Comparison of ENCODE assay signal across 8 mouse cellular contexts in genomic region chr9:62811516-62812121, GRCm38 (mm10). TPM values are rescaled to one million over a fixed set of nuclear protein-coding genes. Genes with fewer than 3 reads are reported as not detected.
A peak's percentile ranks its signal among the peaks of the same experiment; 100 is the strongest.
DNase-seq lines count a peak whose midpoint lies in the region; ATAC-seq and TF ChIP-seq lines count a peak whose summit lies in the region.

Fem1b (minus strand) TSS chr9:62811934.

- no peaks in the 10 kb centered on the region for H3K9me3 ChIP-seq in embryonic facial prominence, embryonic 14.5 days (ENCODE audit: control insufficient read depth, low read length)
- H3K9me3 ChIP-seq in limb, embryonic 14.5 days (ENCODE audit: control insufficient read depth, low read length): no peaks in the 10 kb centered on the region
- H3K9me3 ChIP-seq in midbrain, postnatal 0 days (ENCODE audit: low read length): no peaks in the 10 kb centered on the region

- no peaks in the 10 kb centered on the region for H3K36me3 ChIP-seq in embryonic facial prominence, embryonic 14.5 days (ENCODE audit: control insufficient read depth, insufficient read depth, low read length)
- no peaks in the 10 kb centered on the region for H3K36me3 ChIP-seq in limb, embryonic 14.5 days (ENCODE audit: control insufficient read depth, insufficient read depth, low read length)
- H3K36me3 ChIP-seq in midbrain, postnatal 0 days (ENCODE audit: insufficient read depth, low read length): no peaks in the 10 kb centered on the region

- DNase-seq in 3T3-L1 (ENCODE audit: low read depth, low spot score): peak; percentile 95
- DNase-seq in adrenal gland, postnatal 4 days (ENCODE audit: low spot score in 2 of 2): peak; percentile 70 to 82
- peak; percentile 96 for DNase-seq in embryonic facial prominence, embryonic 14.5 days (ENCODE audit: low spot score)
- peak; percentile 91 for DNase-seq in heart, adult 8-10 months (ENCODE audit: low spot score)
- DNase-seq in kidney, adult 9 months: peak; percentile 92
- DNase-seq in limb, embryonic 14.5 days (ENCODE audit: low spot score): peak; percentile 96
- DNase-seq in midbrain, postnatal 0 days (ENCODE audit: low spot score): peak; percentile 97
- peak; percentile 85 to 87 for DNase-seq in spleen, postnatal 14 days (ENCODE audit: low spot score in 2 of 2)

- peak within 1 kb of the TSS; percentile 86 for H3K4me2 ChIP-seq in embryonic facial prominence, embryonic 14.5 days (ENCODE audit: low read depth, low read length)
- H3K4me2 ChIP-seq in limb, embryonic 14.5 days (replicated peaks; ENCODE audit: low read depth, low read length, severe bottlenecking): peak within 1 kb of the TSS; percentile 91
- H3K4me2 ChIP-seq in midbrain, postnatal 0 days (ENCODE audit: low read depth, low read length, poor library complexity, severe bottlenecking): peak within 1 kb of the TSS; percentile 76

- no peaks in the 10 kb centered on the region for H3K27me3 ChIP-seq in embryonic facial prominence, embryonic 14.5 days (replicated peaks; ENCODE audit: control insufficient read depth, insufficient read depth, low read length)
- H3K27me3 ChIP-seq in limb, embryonic 14.5 days (ENCODE audit: control insufficient read depth, insufficient read depth, low read length): no peaks in the 10 kb centered on the region
- no peaks in the 10 kb centered on the region for H3K27me3 ChIP-seq in midbrain, postnatal 0 days (ENCODE audit: insufficient read depth, low read length)

- peak; percentile 94 for ATAC-seq in embryonic facial prominence, embryonic 14.5 days (ENCODE audit: low read depth)
- ATAC-seq in limb, embryonic 14.5 days (ENCODE audit: low FRiP score, low read depth): peak; percentile 93
- ATAC-seq in midbrain, postnatal 0 days (ENCODE audit: low FRiP score): peak; percentile 92

- peak; percentile 84; the same call in 1 of the 2 replicates for TF ChIP-seq POLR2A in limb, embryonic 14.5 days (IDR thresholded peaks at IDR 0.05; ENCODE audit: borderline replicate concordance, extremely low read depth, insufficient read depth, insufficient read length)

- 0% methylated on average over 42 of the region's 68 CpGs for WGBS in embryonic facial prominence, embryonic 14.5 days
- whole genome bisulfite sequencing in limb, embryonic 14.5 days: under 1% methylated on average over 47 of the region's 68 CpGs
- 2% methylated on average over 60 of the region's 68 CpGs for WGBS in midbrain, postnatal 0 days

- peaks cover 12% of the 10 kb centered on the region; the same call in 1 of the 2 replicates for H3K4me1 ChIP-seq in embryonic facial prominence, embryonic 14.5 days (ENCODE audit: control insufficient read depth, insufficient read depth, low read length)
- peaks cover 17% of the 10 kb centered on the region for H3K4me1 ChIP-seq in limb, embryonic 14.5 days (ENCODE audit: control insufficient read depth, insufficient read depth, low read length)
- H3K4me1 ChIP-seq in midbrain, postnatal 0 days (ENCODE audit: insufficient read depth, low read length): peaks cover 17% of the 10 kb centered on the region; the same call in 1 of the 2 replicates

- no peak for TF ChIP-seq CTCF in midbrain, postnatal 0 days (IDR thresholded peaks at IDR 0.05)

- H3K9ac ChIP-seq in embryonic facial prominence, embryonic 14.5 days (ENCODE audit: low read depth, low read length): peak within 1 kb of the TSS; percentile 94
- H3K9ac ChIP-seq in limb, embryonic 14.5 days (ENCODE audit: low read depth, low read length, severe bottlenecking): peak within 1 kb of the TSS; percentile 81
- H3K9ac ChIP-seq in midbrain, postnatal 0 days (replicated peaks; ENCODE audit: low read length, poor library complexity, severe bottlenecking): peak within 1 kb of the TSS; percentile 95

- peak within 1 kb of the TSS; percentile 99 for H3K4me3 ChIP-seq in embryonic facial prominence, embryonic 14.5 days (ENCODE audit: low read depth, low read length)
- H3K4me3 ChIP-seq in limb, embryonic 14.5 days (replicated peaks; ENCODE audit: low read length): peak within 1 kb of the TSS; percentile 98
- peak within 1 kb of the TSS; percentile 98 for H3K4me3 ChIP-seq in midbrain, postnatal 0 days (ENCODE audit: low read depth, low read length)

- H3K27ac ChIP-seq in embryonic facial prominence, embryonic 14.5 days (replicated peaks; ENCODE audit: low read depth, low read length): peak within 1 kb of the TSS; percentile 96
- peak within 1 kb of the TSS; percentile 91 for H3K27ac ChIP-seq in limb, embryonic 14.5 days (replicated peaks; ENCODE audit: low read depth, low read length)
- H3K27ac ChIP-seq in midbrain, postnatal 0 days (ENCODE audit: low read depth, low read length): peak within 1 kb of the TSS; percentile 88

RNA-seq across cellular contexts. Expression of gene Fem1b, which starts in this region (rescaled TPM):
- 10 to 100 TPM; 44.0 to 50.4 TPM for total RNA-seq in adrenal gland, postnatal 4 days (2021)
- polyA plus RNA-seq in embryonic facial prominence, embryonic 14.5 days (2014; fragmentation: Nextera tagmentation; extraction: Ambion mirVana): 31.8 and 32.0 TPM in 2 replicates
- 10 to 100 TPM; 13.7 to 14.5 (median 14.1) TPM for total RNA-seq in heart, adult 8-10 months (2022)
- 20.7 and 21.2 TPM in 2 replicates for polyA plus RNA-seq in limb, embryonic 14.5 days (2012; rRNA removed)
- 31.4 and 31.6 TPM in 2 replicates for polyA plus RNA-seq in limb, embryonic 14.5 days (2014; fragmentation: Nextera tagmentation; extraction: Ambion mirVana)
- 193 and 233 TPM in 2 replicates for total RNA-seq in midbrain, postnatal 0 days (2014; rRNA removed)
- 36.5 and 42.0 TPM in 2 replicates for polyA plus RNA-seq in midbrain, postnatal 0 days (2015; fragmentation: Nextera tagmentation; extraction: Ambion mirVana)

Comparison
In these comparisons a context has a peak if more than half of its experiments do, and no peak if none do; other contexts are left out.
1. Peak in every context shown above with its lines: DNase-seq, ATAC-seq, H3K4me3 ChIP-seq and H3K27ac ChIP-seq.